In genomic region chr8:84968650-84969049, GRCm38 (mm10) we compare ENCODE assay signal across 8 mouse cellular contexts. TPM values are rescaled to one million over a fixed set of nuclear protein-coding genes. Genes with fewer than 3 reads are reported as not detected.
DNase-seq lines count a peak whose midpoint lies in the region; ATAC-seq and TF ChIP-seq lines count a peak whose summit lies in the region.

No protein-coding gene starts in this region.

- no peak for DNase-seq in lung, postnatal 4 days
- DNase-seq in limb, embryonic 10.5 days (ENCODE audit: low spot score) = no peak
- DNase-seq in gastrocnemius, postnatal 10 days = no peak
- DNase-seq in layer of hippocampus, postnatal 14 days (ENCODE audit: low spot score in 2 of 2) = no peak
- no peak for DNase-seq in cerebellum, postnatal 4 days (ENCODE audit: low spot score in 2 of 2)

- no peaks in the 10 kb centered on the region for H3K27me3 ChIP-seq in lung, embryonic 16.5 days (ENCODE audit: control insufficient read depth, insufficient read depth, low read depth, low read length)
- H3K27me3 ChIP-seq in limb, embryonic 10.5 days (ENCODE audit: low read depth, poor library complexity, severe bottlenecking) = no peaks in the 10 kb centered on the region
- no peaks in the 10 kb centered on the region for H3K27me3 ChIP-seq in neural tube, embryonic 15.5 days (replicated peaks)

- peaks cover 27% of the 10 kb centered on the region for H3K4me1 ChIP-seq in lung, embryonic 16.5 days (replicated peaks; ENCODE audit: control insufficient read depth, insufficient read depth, low read length)
- peaks cover 15% of the 10 kb centered on the region for H3K4me1 ChIP-seq in embryonic fibroblast, embryonic 13.5 days (ENCODE audit: control insufficient read depth, insufficient read depth, low read length)
- H3K4me1 ChIP-seq in limb, embryonic 10.5 days = peaks cover 47% of the 10 kb centered on the region
- H3K4me1 ChIP-seq in neural tube, embryonic 15.5 days = peaks cover 50% of the 10 kb centered on the region

- no peak for TF ChIP-seq CTCF in embryonic fibroblast, embryonic 13.5 days (IDR thresholded peaks at IDR 0.05; ENCODE audit: borderline replicate concordance, insufficient read depth, low read length)

- H3K9ac ChIP-seq in lung, embryonic 16.5 days (ENCODE audit: low read length) = peak overlapping the region; percentile 85
- H3K9ac ChIP-seq in neural tube, embryonic 15.5 days (replicated peaks) = peak overlapping the region; percentile 87

- ATAC-seq in lung, embryonic 16.5 days (ENCODE audit: low read depth) = no peak
- ATAC-seq in neural tube, embryonic 15.5 days (ENCODE audit: low FRiP score) = no peak

- peak overlapping the region; percentile 80 for H3K4me3 ChIP-seq in lung, embryonic 16.5 days (ENCODE audit: low read length)
- H3K4me3 ChIP-seq in embryonic fibroblast, embryonic 13.5 days (ENCODE audit: insufficient read depth, low read length) = peak overlapping the region; percentile 65
- H3K4me3 ChIP-seq in limb, embryonic 10.5 days = peak overlapping the region; percentile 69
- peak overlapping the region; percentile 73 for H3K4me3 ChIP-seq in neural tube, embryonic 15.5 days (replicated peaks)

- H3K36me3 ChIP-seq in lung, embryonic 16.5 days (ENCODE audit: control insufficient read depth, insufficient read depth, low read length) = peaks cover 16% of the 10 kb centered on the region
- H3K36me3 ChIP-seq in limb, embryonic 10.5 days = peaks cover 42% of the 10 kb centered on the region
- H3K36me3 ChIP-seq in neural tube, embryonic 15.5 days = peaks cover 29% of the 10 kb centered on the region

- TF ChIP-seq POLR2A in embryonic fibroblast, embryonic 13.5 days (IDR thresholded peaks at IDR 0.05; ENCODE audit: low read depth, low read length) = peak; percentile 48

- peak overlapping the region; percentile 78 for H3K4me2 ChIP-seq in lung, embryonic 16.5 days (ENCODE audit: low read depth, low read length)
- H3K4me2 ChIP-seq in neural tube, embryonic 15.5 days = peak overlapping the region; percentile 71

- H3K27ac ChIP-seq in lung, embryonic 16.5 days (ENCODE audit: low read length) = peak overlapping the region; percentile 89
- peak overlapping the region; percentile 64 for H3K27ac ChIP-seq in embryonic fibroblast, embryonic 13.5 days (ENCODE audit: insufficient read depth, low read length)
- H3K27ac ChIP-seq in limb, embryonic 10.5 days = peak overlapping the region; percentile 97
- peak overlapping the region; percentile 88 for H3K27ac ChIP-seq in neural tube, embryonic 15.5 days (replicated peaks)

- 5% methylated on average over 2 of the region's 2 CpGs for WGBS in lung, embryonic 16.5 days
- WGBS in limb, embryonic 10.5 days = 26% methylated on average over 2 of the region's 2 CpGs
- 14% methylated on average over 2 of the region's 2 CpGs for WGBS in neural tube, embryonic 15.5 days

- no peaks in the 10 kb centered on the region for H3K9me3 ChIP-seq in lung, embryonic 16.5 days (ENCODE audit: control insufficient read depth, low read length)
- H3K9me3 ChIP-seq in limb, embryonic 10.5 days (replicated peaks) = no peaks in the 10 kb centered on the region
- H3K9me3 ChIP-seq in neural tube, embryonic 15.5 days (replicated peaks) = no peaks in the 10 kb centered on the region

RNA-seq across cellular contexts. Expression of gene Gm49661, which starts 0.6 kb away (rescaled TPM):
- polyA plus RNA-seq in lung, embryonic 16.5 days (2015; fragmentation: Nextera tagmentation; extraction: Ambion mirVana) = not detected in 2 replicates
- polyA plus RNA-seq in embryonic fibroblast, embryonic 13.5 days (2011; ENCODE audit: insufficient read length, low read depth, missing spikeins) = not detected in 2 replicates
- polyA plus RNA-seq in limb, embryonic 10.5 days (2016; fragmentation: Nextera tagmentation; extraction: Ambion mirVana) = not detected in 2 replicates
- polyA plus RNA-seq in neural tube, embryonic 15.5 days (2015; fragmentation: Nextera tagmentation; extraction: Ambion mirVana) = not detected in 2 replicates
- total RNA-seq in gastrocnemius, postnatal 10 days (2021) = not detected
- not detected for total RNA-seq in layer of hippocampus, postnatal 14 days (2021)

RNA-seq across cellular contexts. Expression of gene Prdx2, which starts 0.7 kb away (rescaled TPM):
- 644 and 691 TPM in 2 replicates for polyA plus RNA-seq in lung, embryonic 16.5 days (2015; fragmentation: Nextera tagmentation; extraction: Ambion mirVana)
- polyA plus RNA-seq in embryonic fibroblast, embryonic 13.5 days (2011; ENCODE audit: insufficient read length, low read depth, missing spikeins) = 244 and 312 TPM in 2 replicates
- 1,175 and 1,260 TPM in 2 replicates for polyA plus RNA-seq in limb, embryonic 10.5 days (2016; fragmentation: Nextera tagmentation; extraction: Ambion mirVana)
- 930 and 1,070 TPM in 2 replicates for polyA plus RNA-seq in neural tube, embryonic 15.5 days (2015; fragmentation: Nextera tagmentation; extraction: Ambion mirVana)
- total RNA-seq in gastrocnemius, postnatal 10 days (2021) = 100 to 1,000 TPM; 260 to 267 TPM
- 100 to 1,000 TPM; 417 to 431 TPM for total RNA-seq in layer of hippocampus, postnatal 14 days (2021)

RNA-seq across cellular contexts. Expression of gene Rnaseh2a, which starts 0.9 kb away (rescaled TPM):
- 114 and 119 TPM in 2 replicates for polyA plus RNA-seq in lung, embryonic 16.5 days (2015; fragmentation: Nextera tagmentation; extraction: Ambion mirVana)
- polyA plus RNA-seq in embryonic fibroblast, embryonic 13.5 days (2011; ENCODE audit: insufficient read length, low read depth, missing spikeins) = 27.9 and 30.7 TPM in 2 replicates
- polyA plus RNA-seq in limb, embryonic 10.5 days (2016; fragmentation: Nextera tagmentation; extraction: Ambion mirVana) = 156 and 168 TPM in 2 replicates
- polyA plus RNA-seq in neural tube, embryonic 15.5 days (2015; fragmentation: Nextera tagmentation; extraction: Ambion mirVana) = 55.0 and 81.5 TPM in 2 replicates
- 10 to 100 TPM; 26.7 to 36.8 TPM for total RNA-seq in gastrocnemius, postnatal 10 days (2021)
- total RNA-seq in layer of hippocampus, postnatal 14 days (2021) = 10 to 100 TPM; 34.3 to 34.4 TPM

RNA-seq across cellular contexts. Expression of gene Junb, which starts 9.9 kb away (rescaled TPM):
- polyA plus RNA-seq in lung, embryonic 16.5 days (2015; fragmentation: Nextera tagmentation; extraction: Ambion mirVana) = 13.7 and 15.5 TPM in 2 replicates
- polyA plus RNA-seq in embryonic fibroblast, embryonic 13.5 days (2011; ENCODE audit: insufficient read length, low read depth, missing spikeins) = 35.0 and 42.0 TPM in 2 replicates
- polyA plus RNA-seq in limb, embryonic 10.5 days (2016; fragmentation: Nextera tagmentation; extraction: Ambion mirVana) = 9.9 and 14.4 TPM in 2 replicates
- polyA plus RNA-seq in neural tube, embryonic 15.5 days (2015; fragmentation: Nextera tagmentation; extraction: Ambion mirVana) = 9.4 and 15.1 TPM in 2 replicates
- total RNA-seq in gastrocnemius, postnatal 10 days (2021) = 1 to 10 TPM; 5.8 to 8.9 TPM
- 10 to 100 TPM; 45.5 to 54.7 TPM for total RNA-seq in layer of hippocampus, postnatal 14 days (2021)

RNA-seq across cellular contexts. Expression of gene Hook2, which starts 21.8 kb away (rescaled TPM):
- polyA plus RNA-seq in lung, embryonic 16.5 days (2015; fragmentation: Nextera tagmentation; extraction: Ambion mirVana) = 24.2 and 27.2 TPM in 2 replicates
- polyA plus RNA-seq in embryonic fibroblast, embryonic 13.5 days (2011; ENCODE audit: insufficient read length, low read depth, missing spikeins) = 7.9 and 8.1 TPM in 2 replicates
- 16.0 and 19.1 TPM in 2 replicates for polyA plus RNA-seq in limb, embryonic 10.5 days (2016; fragmentation: Nextera tagmentation; extraction: Ambion mirVana)
- 33.9 and 37.2 TPM in 2 replicates for polyA plus RNA-seq in neural tube, embryonic 15.5 days (2015; fragmentation: Nextera tagmentation; extraction: Ambion mirVana)
- 1 to 10 TPM; 2.3 to 2.7 TPM for total RNA-seq in gastrocnemius, postnatal 10 days (2021)
- 1 to 10 TPM; 7.6 to 9.0 TPM for total RNA-seq in layer of hippocampus, postnatal 14 days (2021)
